21 mouse cellular contexts compared by ENCODE assay signal in the genomic region with DNA sequence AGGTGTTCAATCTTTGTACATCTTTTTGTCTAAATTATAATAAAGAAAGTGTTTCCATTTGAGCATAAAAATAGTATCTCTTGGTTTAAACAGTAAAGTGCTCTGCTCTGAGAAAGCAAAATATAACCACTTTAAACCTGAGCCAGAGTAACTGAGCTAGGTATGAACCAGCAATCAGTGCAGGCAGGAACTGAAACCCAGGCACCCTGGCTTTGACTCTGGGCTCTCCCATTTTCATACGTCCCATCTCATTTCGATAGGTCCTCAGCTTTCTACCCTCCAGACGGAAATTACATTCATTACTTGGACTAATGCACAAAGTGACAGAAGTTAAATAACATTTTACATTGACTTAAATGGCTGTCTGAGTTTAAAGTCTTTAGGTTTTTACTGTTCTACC.
DNase-seq lines count a peak whose midpoint lies in the region; ATAC-seq and TF ChIP-seq lines count a peak whose summit lies in the region.
"Had no signal": no experiment of that assay in that cellular context is flagged by ENCODE, and none has a peak within 500 bp of the region (broad histone marks: within the 10 kb centered on the region; RNA-seq: fewer than 3 reads in every experiment).

No protein-coding gene starts in this region.

- no peak overlapping the region for H3K9ac ChIP-seq in midbrain, embryonic 11.5 days (ENCODE audit: low read length)
- H3K9ac ChIP-seq in midbrain, embryonic 15.5 days, result no peak overlapping the region
- H3K9ac ChIP-seq in CH12.LX (ENCODE audit: insufficient read depth, low read depth), result peak overlapping the region; percentile 53; the same call in 1 of the 2 replicates

- H3K27ac ChIP-seq in midbrain, embryonic 11.5 days (ENCODE audit: low read depth, low read length), result no peak overlapping the region
- H3K27ac ChIP-seq in midbrain, embryonic 15.5 days, result no peak overlapping the region
- H3K27ac ChIP-seq in CH12.LX (ENCODE audit: insufficient read depth, low read depth), result no peak overlapping the region; the same call in 1 of the 2 replicates

- TF ChIP-seq POLR2A in CH12.LX (IDR thresholded peaks at IDR 0.05; ENCODE audit: low read depth, low read length), result peak; percentile 34; the same call in 1 of the 2 replicates

- WGBS in midbrain, embryonic 11.5 days, result 90% methylated on average over 3 of the region's 3 CpGs
- WGBS in midbrain, embryonic 15.5 days, result 91% methylated on average over 3 of the region's 3 CpGs

- DNase-seq in midbrain, embryonic 11.5 days (ENCODE audit: low spot score, missing footprints), result peak; percentile 17
- DNase-seq in A20 (ENCODE audit: low read depth, low spot score) (peak; percentile 57), CH12.LX (ENCODE audit: extremely low read depth) (peak; percentile 59)
- peak; percentile 61 for DNase-seq in splenic B cell, adult 2 months (ENCODE audit: low read depth, low spot score)
- no peak for DNase-seq in frontal cortex, postnatal 36 days (ENCODE audit: low spot score in 2 of 2)
- DNase-seq in left cerebral cortex, postnatal 25 days (ENCODE audit: low spot score in 2 of 2), result no peak
- DNase-seq in right cerebral cortex, postnatal 14 days, result no peak
- DNase-seq: adrenal gland, adult 2 months; adrenal gland, adult 8-10 months; adrenal gland, postnatal 10 days; adrenal gland, postnatal 14 days; adrenal gland, postnatal 25 days; adrenal gland, postnatal 36 days; cerebellum, adult 11 months; cerebellum, adult 11-12 months; cerebellum, adult 18-20 months; cerebellum, adult 2 months had no signal

- dilution Hi-C loops in CH12.LX (cut with MboI; ENCODE audit: extremely low pct_ligation_motif_present, extremely low pct_unique_long_range_greater_than_20kb, low sequenced_read_pairs), result no loop called here

- no peaks in the 10 kb centered on the region for H3K9me3 ChIP-seq in midbrain, embryonic 11.5 days (ENCODE audit: control insufficient read depth, low read length)
- no peaks in the 10 kb centered on the region for H3K9me3 ChIP-seq in midbrain, embryonic 15.5 days
- H3K9me3 ChIP-seq in CH12.LX (replicated peaks; ENCODE audit: low read length), result no peaks in the 10 kb centered on the region
- H3K9me3 ChIP-seq: G1E had no signal

- peak; percentile 91 for TF ChIP-seq EP300 in CH12.LX (IDR thresholded peaks at IDR 0.05; ENCODE audit: low read length)

- no peaks in the 10 kb centered on the region for H3K36me3 ChIP-seq in midbrain, embryonic 11.5 days (ENCODE audit: control insufficient read depth, insufficient read depth, low read length)
- H3K36me3 ChIP-seq in midbrain, embryonic 15.5 days (replicated peaks), result no peaks in the 10 kb centered on the region
- peaks cover 3 to 37% of the 10 kb centered on the region in 2 experiments for H3K36me3 ChIP-seq in CH12.LX (replicated peaks in 1 of 2; ENCODE audit: control insufficient read depth in 1 of 2, insufficient read depth in 1 of 2, low read length in 1 of 2)
- H3K36me3 ChIP-seq in splenic B cell, adult 2 months (ENCODE audit: control insufficient read depth, insufficient read depth, low read length, poor library complexity, severe bottlenecking), result peaks cover 13% of the 10 kb centered on the region

- intact Hi-C loops in left cerebral cortex, postnatal 25 days (cut with DNase I), result no loop called here

- in situ Hi-C loops in CH12.LX (cut with MboI; ENCODE audit: low pct_ligation_motif_present, low pct_unique_long_range_greater_than_20kb, low sequenced_read_pairs), result no loop called here

- no peak overlapping the region for H3K4me2 ChIP-seq in midbrain, embryonic 11.5 days
- H3K4me2 ChIP-seq in midbrain, embryonic 15.5 days, result no peak overlapping the region
- H3K4me2 ChIP-seq in CH12.LX (ENCODE audit: insufficient read depth, low read depth, poor library complexity, severe bottlenecking), result no peak overlapping the region

- no peak for TF ChIP-seq CTCF in CH12.LX (conservative IDR thresholded peaks at IDR 0.05 in 1 of 2, IDR thresholded peaks at IDR 0.05 in 1 of 2; ENCODE audit: low read depth in 2 of 2, low read length in 2 of 2)

- no peaks in the 10 kb centered on the region for H3K4me1 ChIP-seq in midbrain, embryonic 11.5 days (ENCODE audit: control insufficient read depth, insufficient read depth, low read length)
- H3K4me1 ChIP-seq in midbrain, embryonic 15.5 days, result no peaks in the 10 kb centered on the region
- peaks cover 34 to 75% of the 10 kb centered on the region in 2 experiments for H3K4me1 ChIP-seq in CH12.LX (ENCODE audit: control insufficient read depth in 1 of 2, insufficient read depth in 2 of 2)

- no peak; the same call in 1 of the 2 replicates for TF ChIP-seq RAD21 in CH12.LX (IDR thresholded peaks at IDR 0.05; ENCODE audit: low read depth, low read length)

- no peaks in the 10 kb centered on the region for H3K79me2 ChIP-seq in CH12.LX (replicated peaks; ENCODE audit: control insufficient read depth, extremely low read depth, insufficient read depth, poor library complexity, severe bottlenecking)

- no peak overlapping the region for H3K4me3 ChIP-seq in midbrain, embryonic 11.5 days (ENCODE audit: low read depth, low read length)
- H3K4me3 ChIP-seq in midbrain, embryonic 15.5 days, result no peak overlapping the region
- H3K4me3 ChIP-seq in CH12.LX (replicated peaks in 1 of 3; ENCODE audit: low read depth in 2 of 3, low read length in 2 of 3, poor library complexity in 1 of 3), result no peak overlapping the region

- H3K27me3 ChIP-seq in midbrain, embryonic 11.5 days (ENCODE audit: control insufficient read depth, insufficient read depth, low read length), result no peaks in the 10 kb centered on the region
- no peaks in the 10 kb centered on the region for H3K27me3 ChIP-seq in midbrain, embryonic 15.5 days (replicated peaks)
- no peaks in the 10 kb centered on the region for H3K27me3 ChIP-seq in CH12.LX (replicated peaks)
- H3K27me3 ChIP-seq in splenic B cell, adult 2 months (ENCODE audit: control insufficient read depth, insufficient read depth, low read length, poor library complexity, severe bottlenecking), result no peaks in the 10 kb centered on the region
- H3K27me3 ChIP-seq: Patski had no signal

- no peak for ATAC-seq in midbrain, embryonic 11.5 days (ENCODE audit: low FRiP score)
- ATAC-seq in midbrain, embryonic 15.5 days (replicated peaks), result no peak
- ATAC-seq: activated CD4-positive, CD25-positive, alpha-beta regulatory T cell, adult 4 months; Patski had no signal

TF ChIP-seq in CH12.LX, 34 proteins besides CTCF, POLR2A, EP300 and RAD21:
- 0 out of 2 replicates have a peak, but pooled peaks have one; percentile 46 for TF ChIP-seq MAFK (IDR thresholded peaks at IDR 0.05; ENCODE audit: insufficient replicate concordance, low read length)
- TF ChIP-seq MXI1 (IDR thresholded peaks at IDR 0.05; ENCODE audit: low read depth, low read length), result no peak; the same call in 1 of the 2 replicates
- TF ChIP-seq MYC (IDR thresholded peaks at IDR 0.05; ENCODE audit: low read depth, low read length), result 0 out of 2 replicates have a peak, but pooled peaks have one; percentile 16
- no peak for TF ChIP-seq KAT2A (IDR thresholded peaks at IDR 0.05; ENCODE audit: insufficient replicate concordance, low read length)
- 0 out of 2 replicates have a peak, but pooled peaks have one; percentile 2 for TF ChIP-seq SMC3 (IDR thresholded peaks at IDR 0.05; ENCODE audit: low read depth, low read length)
- no peak for TF ChIP-seq ZC3H11A (IDR thresholded peaks at IDR 0.05; ENCODE audit: low read depth, low read length)
- TF ChIP-seq MAX (IDR thresholded peaks at IDR 0.05; ENCODE audit: low read length), result no peak; the same call in 1 of the 2 replicates
- TF ChIP-seq RCOR1 (conservative IDR thresholded peaks at IDR 0.05; ENCODE audit: low read depth, low read length), result 0 out of 2 replicates have a peak, but pooled peaks have one; percentile 77
- peak; percentile 66 for TF ChIP-seq BHLHE40 (IDR thresholded peaks at IDR 0.05; ENCODE audit: low read depth, low read length)
- TF ChIP-seq MAZ (IDR thresholded peaks at IDR 0.05; ENCODE audit: low read depth, low read length), result 0 out of 2 replicates have a peak, but pooled peaks have one; percentile 20
- peak; percentile 37; the same call in 1 of the 2 replicates for TF ChIP-seq TCF12 (IDR thresholded peaks at IDR 0.05; ENCODE audit: low read depth, low read length)
- peak; percentile 46; the same call in 1 of the 2 replicates for TF ChIP-seq CHD2 (IDR thresholded peaks at IDR 0.05; ENCODE audit: low read length)
- peak; percentile 95 for TF ChIP-seq IRF4 (IDR thresholded peaks at IDR 0.05; ENCODE audit: low read depth, low read length)
- peak; percentile 84 for TF ChIP-seq TBP (conservative IDR thresholded peaks at IDR 0.05; ENCODE audit: low read depth, low read length)
- no peak for TF ChIP-seq NRF1 (IDR thresholded peaks at IDR 0.05; ENCODE audit: low read depth, low read length)
- peak; percentile 61; the same call in 1 of the 2 replicates for TF ChIP-seq SIN3A (IDR thresholded peaks at IDR 0.05; ENCODE audit: low read length)
- TF ChIP-seq POLR2AphosphoS2 (IDR thresholded peaks at IDR 0.05; ENCODE audit: low read depth, low read length), result no peak
- no peak for TF ChIP-seq E2F4 (IDR thresholded peaks at IDR 0.05; ENCODE audit: insufficient replicate concordance, low read depth, low read length)
- peak; percentile 67 for TF ChIP-seq ETS1 (conservative IDR thresholded peaks at IDR 0.05; ENCODE audit: low read depth, low read length)
- peak; percentile 55 for TF ChIP-seq MEF2A (IDR thresholded peaks at IDR 0.05; ENCODE audit: borderline replicate concordance, low read depth, low read length)

Comparison
In these comparisons a context has a peak if more than half of its experiments do, and no peak if none do; other contexts are left out.
1. DNase-seq: peak in midbrain, embryonic 11.5 days (single experiment), A20 (single experiment), CH12.LX (single experiment) and splenic B cell, adult 2 months (single experiment); none in frontal cortex, postnatal 36 days (0 of 2), left cerebral cortex, postnatal 25 days (0 of 2) and right cerebral cortex, postnatal 14 days (single experiment).